Mouse (Mus musculus) liver, embryonic 15.5 days (tissue): ENCODE measurements at regions not wholly inside any gene's neighbourhood (a gene's known extent, or its start where the extent isn't known, plus 50 kb on each side); places are given as distances from the start of the nearest gene placed in this dataset.

Experiments
- ATAC-seq: fragments of 200-750 bp; cut with Nextera tagmentation; 2 replicates; pipeline ENCODE4 v1.8.0; 2017; ENCODE audit warnings: moderate number of reproducible peaks, mild to moderate bottlenecking, moderate library complexity; ENCODE audit not compliant: insufficient read depth
- H3K27ac ChIP-seq: fragments of 300-500 bp; sonication (generic); replicated peaks from 2 replicates; pipeline ENCODE4 v1.5.1; 2015; ENCODE audit warnings: mild to moderate bottlenecking, inconsistent platforms
- H3K27me3 ChIP-seq: fragments of 300-500 bp; sonication (generic); 2 replicates; pipeline ENCODE4 v1.6.1; 2015; ENCODE audit warnings: mild to moderate bottlenecking, inconsistent platforms
- H3K36me3 ChIP-seq: fragments of 300-500 bp; sonication (generic); replicated peaks from 2 replicates; pipeline ENCODE4 v1.6.1; 2015; ENCODE audit warnings: moderate library complexity, mild to moderate bottlenecking, inconsistent platforms
- H3K4me1 ChIP-seq: fragments of 300-500 bp; sonication (generic); replicated peaks from 2 replicates; pipeline ENCODE4 v1.6.1; 2015; ENCODE audit warnings: inconsistent platforms
- H3K4me2 ChIP-seq: fragments of 300-500 bp; sonication (generic); 2 replicates; pipeline ENCODE4 v1.6.1; 2015; ENCODE audit warnings: moderate library complexity, mild to moderate bottlenecking, inconsistent platforms
- H3K4me3 ChIP-seq: fragments of 300-500 bp; sonication (generic); replicated peaks from 2 replicates; pipeline ENCODE4 v1.5.1; 2015; ENCODE audit warnings: mild to moderate bottlenecking, inconsistent platforms
- H3K9ac ChIP-seq: fragments of 300-500 bp; sonication (generic); 2 replicates; pipeline ENCODE4 v1.6.1; 2015; ENCODE audit warnings: moderate library complexity, mild to moderate bottlenecking, inconsistent platforms
- H3K9me3 ChIP-seq: fragments of 300-500 bp; sonication (generic); replicated peaks from 2 replicates; pipeline ENCODE4 v1.6.1; 2016; ENCODE audit warnings: inconsistent platforms
- WGBS: fragments of 180-500 bp; shearing (Covaris S2); methylation state at CpG from one replicate; pipeline ENCODE4 v1.1.7; 2015; ENCODE audit warnings: mixed read lengths; ENCODE audit not compliant: insufficient replicate concordance; 5-methylcytosine and 5-hydroxymethylcytosine counted together

DNA sequence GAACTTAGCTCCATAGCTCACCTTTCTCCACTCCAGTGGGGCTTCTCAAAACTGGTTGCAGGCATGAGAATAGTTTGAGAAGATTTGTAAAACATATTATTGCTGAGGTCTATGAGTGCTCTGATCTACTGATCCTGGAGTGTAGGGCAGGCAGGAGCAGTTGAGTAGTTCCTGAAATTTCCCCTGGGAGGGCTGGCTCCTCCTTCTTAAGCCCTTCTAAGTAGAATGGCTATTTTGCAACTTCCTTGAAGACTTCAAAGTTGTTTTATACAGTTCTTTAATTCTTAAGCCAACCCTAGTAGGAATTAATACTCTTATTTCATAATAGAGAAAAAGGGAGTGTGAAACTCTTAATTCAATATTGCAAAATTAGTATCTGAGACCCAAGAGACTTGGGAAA lies 133.3 kb downstream of the Ptger3 start:
- H3K9me3 ChIP-seq = no peaks in the 10 kb centered on the region
- no peak for ATAC-seq
- no peak overlapping the region for H3K4me2 ChIP-seq
- H3K27me3 ChIP-seq = no peaks in the 10 kb centered on the region
- no peaks in the 10 kb centered on the region for H3K4me1 ChIP-seq
- no peak overlapping the region for H3K9ac ChIP-seq
- H3K27ac ChIP-seq = no peak overlapping the region
- no peak overlapping the region for H3K4me3 ChIP-seq
- H3K36me3 ChIP-seq = no peaks in the 10 kb centered on the region

DNA sequence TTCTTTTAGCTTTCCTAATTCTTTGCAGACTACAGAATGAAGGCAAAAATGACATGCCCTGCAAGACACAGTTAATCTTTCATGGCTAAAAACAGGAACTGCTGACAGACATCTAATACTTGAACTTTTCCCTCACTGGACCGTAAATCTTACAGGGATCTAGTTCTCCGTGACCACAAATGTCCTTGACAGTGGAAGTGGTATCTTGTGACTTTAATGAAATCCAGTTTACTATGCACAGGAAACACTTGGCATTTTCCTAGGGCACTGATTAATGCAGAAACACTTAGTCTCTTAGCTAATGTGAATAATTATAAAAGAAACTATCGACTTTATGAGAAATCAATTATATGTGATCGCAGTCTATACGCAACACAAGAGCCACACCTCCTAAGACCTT lies 131.8 kb downstream of the Ptger3 start:
- 31% methylated on average over 5 of the region's 5 CpGs for WGBS
- no peaks in the 10 kb centered on the region for H3K9me3 ChIP-seq
- H3K4me2 ChIP-seq = no peak overlapping the region
- no peak overlapping the region for H3K27ac ChIP-seq
- H3K9ac ChIP-seq = no peak overlapping the region
- no peaks in the 10 kb centered on the region for H3K4me1 ChIP-seq
- H3K4me3 ChIP-seq = no peak overlapping the region
- no peaks in the 10 kb centered on the region for H3K27me3 ChIP-seq
- no peak for ATAC-seq
- H3K36me3 ChIP-seq = no peaks in the 10 kb centered on the region

DNA sequence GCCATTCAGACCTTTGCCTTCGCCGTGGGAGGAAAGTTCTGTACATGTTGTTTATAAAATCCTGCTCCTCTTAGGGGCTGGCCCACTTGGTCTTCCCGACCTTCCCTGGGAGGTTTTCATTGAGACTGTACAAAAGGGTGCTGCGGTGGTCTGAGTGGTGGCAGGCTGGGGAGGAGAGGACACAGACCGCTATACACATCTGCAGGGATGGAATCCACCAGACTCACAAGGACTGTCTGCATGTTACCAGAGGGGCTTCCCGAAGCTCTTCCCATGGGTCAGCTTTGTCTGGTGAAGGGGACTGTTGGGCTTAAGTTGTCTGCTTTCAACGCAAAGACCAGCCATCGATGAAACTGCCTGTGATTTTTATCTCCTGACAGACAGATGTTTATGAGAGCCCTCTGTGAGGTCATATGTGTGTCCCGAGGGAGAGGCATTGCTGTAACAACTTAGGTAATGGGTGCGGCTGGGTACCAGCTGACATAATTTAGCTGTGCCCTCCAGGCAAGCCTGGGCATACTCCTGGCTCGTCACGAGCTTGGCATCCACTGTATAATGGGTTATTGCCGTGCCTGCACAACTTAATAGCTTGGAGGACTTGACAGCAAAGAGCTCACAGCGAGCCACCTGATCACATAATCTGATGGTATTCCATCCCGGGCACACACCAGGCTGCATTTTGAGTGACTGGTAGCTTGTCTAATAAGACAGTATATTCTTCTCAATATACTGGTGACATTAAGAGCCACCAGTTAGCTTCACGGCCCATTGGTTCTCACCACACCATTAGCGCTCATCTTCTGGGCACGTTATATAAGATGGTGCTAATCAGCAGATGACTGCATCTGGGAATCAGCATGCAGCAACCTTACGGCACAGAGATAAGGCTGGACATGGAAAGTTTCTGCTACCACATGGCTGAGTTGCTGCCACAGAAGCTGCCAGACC lies 128.7 kb downstream of the Ptger3 start:
- WGBS = 67% methylated on average over 19 of the region's 19 CpGs
- Histone ChIP-seq H3K27ac (no peak overlapping the region), H3K27me3 (no peaks in the 10 kb centered on the region), H3K4me2 (no peak overlapping the region), H3K9me3 (no peaks in the 10 kb centered on the region), H3K9ac (no peak overlapping the region), H3K4me3 (no peak overlapping the region), H3K4me1 (no peaks in the 10 kb centered on the region), H3K36me3 (no peaks in the 10 kb centered on the region)
- ATAC-seq = no peak
